Mouse (Mus musculus): Measurements from ENCODE around the gene Mllt10. TPM values are rescaled to one million over a fixed set of nuclear protein-coding genes. Genes with fewer than 3 reads are reported as not detected.
A peak's percentile ranks its signal among the peaks of the same experiment; 100 is the strongest.

Gene Mllt10
- polyA plus RNA-seq, 1 experiment from 2014 or later = 50.0 TPM

GRCm38 (mm10) chr2:18160992-18161391 is 106.0 kb downstream of the Mllt10 start:
- Histone ChIP-seq H3K9me3 (replicated peaks; ENCODE audit: control insufficient read depth, low read length) (no peaks in the 10 kb centered on the region), H3K27ac (ENCODE audit: low read length) (no peak overlapping the region), H3K9ac (ENCODE audit: low read length) (no peak overlapping the region), H3K4me2 (ENCODE audit: low read depth, low read length) (no peak overlapping the region), H3K4me1 (ENCODE audit: control insufficient read depth, insufficient read depth, low read length) (no peaks in the 10 kb centered on the region), H3K36me3 (ENCODE audit: control insufficient read depth, insufficient read depth, low read length) (peaks cover 20% of the 10 kb centered on the region), H3K4me3 (replicated peaks; ENCODE audit: low read length) (no peak overlapping the region), H3K27me3 (ENCODE audit: control insufficient read depth, insufficient read depth, low read length) (no peaks in the 10 kb centered on the region)
- ATAC-seq (ENCODE audit: insufficient read depth, low FRiP score) = no peak
- 88% methylated on average over 5 of the region's 5 CpGs for WGBS

- Histone ChIP-seq H3K36me3 (ENCODE audit: control insufficient read depth, insufficient read depth, low read length) (peaks cover 10% of the 10 kb centered on the region), H3K9me3 (replicated peaks; ENCODE audit: control insufficient read depth, low read length) (no peaks in the 10 kb centered on the region), H3K9ac (ENCODE audit: low read length) (no peak overlapping the region), H3K4me1 (ENCODE audit: control insufficient read depth, insufficient read depth, low read length) (no peaks in the 10 kb centered on the region), H3K27me3 (ENCODE audit: control insufficient read depth, insufficient read depth, low read length) (no peaks in the 10 kb centered on the region), H3K4me2 (ENCODE audit: low read depth, low read length) (no peak overlapping the region), H3K4me3 (replicated peaks; ENCODE audit: low read length) (no peak overlapping the region), H3K27ac (ENCODE audit: low read length) (no peak overlapping the region)
- no peak for ATAC-seq (ENCODE audit: insufficient read depth, low FRiP score)
- WGBS = 74% methylated on average over 2 of the region's 2 CpGs
These were observed 110.5 kb downstream of the Mllt10 start for GRCm38 (mm10) chr2:18165511-18165910.

- Histone ChIP-seq H3K4me1 (ENCODE audit: control insufficient read depth, insufficient read depth, low read length) (no peaks in the 10 kb centered on the region), H3K9ac (ENCODE audit: low read length) (no peak overlapping the region), H3K9me3 (replicated peaks; ENCODE audit: control insufficient read depth, low read length) (no peaks in the 10 kb centered on the region), H3K36me3 (ENCODE audit: control insufficient read depth, insufficient read depth, low read length) (no peaks in the 10 kb centered on the region), H3K4me3 (replicated peaks; ENCODE audit: low read length) (no peak overlapping the region), H3K4me2 (ENCODE audit: low read depth, low read length) (no peak overlapping the region), H3K27me3 (ENCODE audit: control insufficient read depth, insufficient read depth, low read length) (no peaks in the 10 kb centered on the region), H3K27ac (ENCODE audit: low read length) (no peak overlapping the region)
- WGBS = 51% methylated on average over 1 of the region's 1 CpGs
- ATAC-seq (ENCODE audit: insufficient read depth, low FRiP score) = peak; percentile 56; the same call in 1 of the 2 replicates
These were observed 114.3 kb downstream of the Mllt10 start for GRCm38 (mm10) chr2:18169174-18169948.

GRCm38 (mm10) chr2:18175234-18175633 is 120.2 kb downstream of the Mllt10 start:
- no peak overlapping the region for H3K27ac ChIP-seq (ENCODE audit: low read length)
- no peaks in the 10 kb centered on the region for H3K4me1 ChIP-seq (ENCODE audit: control insufficient read depth, insufficient read depth, low read length)
- no peaks in the 10 kb centered on the region for H3K9me3 ChIP-seq (replicated peaks; ENCODE audit: control insufficient read depth, low read length)
- H3K27me3 ChIP-seq (ENCODE audit: control insufficient read depth, insufficient read depth, low read length) = no peaks in the 10 kb centered on the region
- peaks cover 7% of the 10 kb centered on the region; the same call in 1 of the 2 replicates for H3K36me3 ChIP-seq (ENCODE audit: control insufficient read depth, insufficient read depth, low read length)
- no peak for ATAC-seq (ENCODE audit: insufficient read depth, low FRiP score)
- no peak overlapping the region for H3K4me3 ChIP-seq (replicated peaks; ENCODE audit: low read length)
- 46% methylated on average over 1 of the region's 1 CpGs for WGBS
- no peak overlapping the region for H3K4me2 ChIP-seq (ENCODE audit: low read depth, low read length)
- no peak overlapping the region for H3K9ac ChIP-seq (ENCODE audit: low read length)

GRCm38 (mm10) chr2:18176235-18176634 is 121.2 kb downstream of the Mllt10 start:
- Histone ChIP-seq H3K36me3 (ENCODE audit: control insufficient read depth, insufficient read depth, low read length) (peaks cover 7% of the 10 kb centered on the region; the same call in 1 of the 2 replicates), H3K9me3 (replicated peaks; ENCODE audit: control insufficient read depth, low read length) (no peaks in the 10 kb centered on the region), H3K27ac (ENCODE audit: low read length) (no peak overlapping the region; the same call in 1 of the 2 replicates), H3K4me2 (ENCODE audit: low read depth, low read length) (no peak overlapping the region), H3K4me3 (replicated peaks; ENCODE audit: low read length) (no peak overlapping the region), H3K27me3 (ENCODE audit: control insufficient read depth, insufficient read depth, low read length) (no peaks in the 10 kb centered on the region), H3K9ac (ENCODE audit: low read length) (no peak overlapping the region), H3K4me1 (ENCODE audit: control insufficient read depth, insufficient read depth, low read length) (no peaks in the 10 kb centered on the region)
- 84% methylated on average over 3 of the region's 3 CpGs for WGBS
- ATAC-seq (ENCODE audit: insufficient read depth, low FRiP score) = no peak

- ATAC-seq (ENCODE audit: insufficient read depth, low FRiP score) = no peak
- 92% methylated on average over 5 of the region's 5 CpGs for WGBS
- peaks cover 7% of the 10 kb centered on the region; the same call in 1 of the 2 replicates for H3K36me3 ChIP-seq (ENCODE audit: control insufficient read depth, insufficient read depth, low read length)
These were observed 125.3 kb downstream of the Mllt10 start for GRCm38 (mm10) chr2:18180323-18180722.

GRCm38 (mm10) chr2:18181631-18182030 is 126.6 kb downstream of the Mllt10 start:
- ATAC-seq (ENCODE audit: insufficient read depth, low FRiP score) = no peak
- Histone ChIP-seq H3K27ac (ENCODE audit: low read length) (no peak overlapping the region), H3K9ac (ENCODE audit: low read length) (no peak overlapping the region), H3K4me2 (ENCODE audit: low read depth, low read length) (no peak overlapping the region), H3K4me3 (replicated peaks; ENCODE audit: low read length) (no peak overlapping the region), H3K4me1 (ENCODE audit: control insufficient read depth, insufficient read depth, low read length) (0 out of 2 replicates have a peak, but pooled peaks cover 2% of the 10 kb centered on the region), H3K27me3 (ENCODE audit: control insufficient read depth, insufficient read depth, low read length) (no peaks in the 10 kb centered on the region), H3K9me3 (replicated peaks; ENCODE audit: control insufficient read depth, low read length) (no peaks in the 10 kb centered on the region), H3K36me3 (ENCODE audit: control insufficient read depth, insufficient read depth, low read length) (peaks cover 6% of the 10 kb centered on the region; the same call in 1 of the 2 replicates)
- 81% methylated on average over 3 of the region's 3 CpGs for WGBS

More at GRCm38 (mm10) chr2:18180323-18180722, 125.3 kb downstream of the Mllt10 start:
- H3K27ac ChIP-seq (ENCODE audit: low read length) = no peak overlapping the region
- H3K9ac ChIP-seq (ENCODE audit: low read length) = no peak overlapping the region
- H3K4me1 ChIP-seq (ENCODE audit: control insufficient read depth, insufficient read depth, low read length) = 0 out of 2 replicates have a peak, but pooled peaks cover 2% of the 10 kb centered on the region
- H3K4me3 ChIP-seq (replicated peaks; ENCODE audit: low read length) = no peak overlapping the region
- no peaks in the 10 kb centered on the region for H3K9me3 ChIP-seq (replicated peaks; ENCODE audit: control insufficient read depth, low read length)
- no peak overlapping the region for H3K4me2 ChIP-seq (ENCODE audit: low read depth, low read length)
- no peaks in the 10 kb centered on the region for H3K27me3 ChIP-seq (ENCODE audit: control insufficient read depth, insufficient read depth, low read length)

- Histone ChIP-seq H3K4me2 (ENCODE audit: low read depth, low read length) (no peak overlapping the region), H3K4me1 (ENCODE audit: control insufficient read depth, insufficient read depth, low read length) (0 out of 2 replicates have a peak, but pooled peaks cover 2% of the 10 kb centered on the region), H3K27me3 (ENCODE audit: control insufficient read depth, insufficient read depth, low read length) (no peaks in the 10 kb centered on the region), H3K36me3 (ENCODE audit: control insufficient read depth, insufficient read depth, low read length) (peaks cover 7% of the 10 kb centered on the region; the same call in 1 of the 2 replicates), H3K27ac (ENCODE audit: low read length) (no peak overlapping the region), H3K4me3 (replicated peaks; ENCODE audit: low read length) (no peak overlapping the region), H3K9me3 (replicated peaks; ENCODE audit: control insufficient read depth, low read length) (no peaks in the 10 kb centered on the region), H3K9ac (ENCODE audit: low read length) (no peak overlapping the region)
- no peak for ATAC-seq (ENCODE audit: insufficient read depth, low FRiP score)
These were observed 128.0 kb downstream of the Mllt10 start for GRCm38 (mm10) chr2:18183079-18183478.

GRCm38 (mm10) chr2:18188367-18188766 is 133.3 kb downstream of the Mllt10 start:
- Histone ChIP-seq H3K27me3 (ENCODE audit: control insufficient read depth, insufficient read depth, low read length) (no peaks in the 10 kb centered on the region), H3K4me2 (ENCODE audit: low read depth, low read length) (no peak overlapping the region), H3K9me3 (replicated peaks; ENCODE audit: control insufficient read depth, low read length) (no peaks in the 10 kb centered on the region), H3K4me1 (ENCODE audit: control insufficient read depth, insufficient read depth, low read length) (0 out of 2 replicates have a peak, but pooled peaks cover 2% of the 10 kb centered on the region), H3K9ac (ENCODE audit: low read length) (no peak overlapping the region), H3K27ac (ENCODE audit: low read length) (no peak overlapping the region), H3K36me3 (ENCODE audit: control insufficient read depth, insufficient read depth, low read length) (peaks cover 24% of the 10 kb centered on the region), H3K4me3 (replicated peaks; ENCODE audit: low read length) (no peak overlapping the region)
- ATAC-seq (ENCODE audit: insufficient read depth, low FRiP score) = no peak
- WGBS = 91% methylated on average over 2 of the region's 2 CpGs

Data from stomach, embryonic 16.5 days (tissue).